Mouse (Mus musculus): Measurements from ENCODE around the gene Mc3r. TPM values are rescaled to one million over a fixed set of nuclear protein-coding genes. Genes with fewer than 3 reads are reported as not detected.

Mc3r gene
- total and polyA plus RNA-seq, 2 experiments from 2014 or later, result 0.53 to 0.86 TPM

DNA sequence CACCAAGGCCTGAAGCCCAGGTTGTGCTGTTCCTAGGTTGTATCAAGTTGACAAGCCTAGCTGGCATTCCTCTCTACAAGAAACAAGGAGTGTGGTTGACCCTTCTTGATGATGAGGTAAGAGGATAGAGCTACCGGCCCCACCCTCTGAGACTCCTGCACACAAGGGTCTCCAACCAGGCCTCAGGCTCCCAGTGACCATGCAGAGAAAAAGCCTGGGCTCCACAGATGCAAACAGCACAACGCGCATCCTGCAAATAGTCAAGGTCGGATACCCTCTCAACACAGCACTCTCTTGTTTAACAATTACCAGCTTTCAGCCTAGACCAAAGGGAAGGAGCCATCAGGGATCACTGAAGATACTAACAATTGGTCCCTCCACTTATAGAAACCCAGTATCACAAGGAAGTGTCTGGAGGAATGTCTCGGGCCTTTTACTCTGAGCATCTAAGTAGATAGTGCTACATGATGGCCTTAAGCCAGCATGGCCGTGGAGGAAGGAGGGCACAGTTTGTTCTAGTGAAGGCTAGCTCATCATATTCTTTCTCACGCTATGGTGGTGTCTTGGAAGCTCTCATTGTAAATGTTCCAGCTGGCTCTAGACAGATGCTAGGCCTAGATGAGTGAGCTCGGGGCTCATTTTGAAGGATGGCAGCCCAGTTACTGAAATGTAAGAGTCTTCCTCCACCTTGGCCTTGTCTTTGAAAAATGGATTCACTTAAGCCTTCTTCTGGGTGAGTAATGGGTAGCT is 24.7 kb upstream of the Mc3r start:
- Histone ChIP-seq H3K9me3 (ENCODE audit: low read length) (no peaks in the 10 kb centered on the region), H3K4me2 (ENCODE audit: low read depth) (no peak overlapping the region), H3K27me3 (ENCODE audit: insufficient read depth, low read length) (no peaks in the 10 kb centered on the region), H3K4me3 (ENCODE audit: low read depth, low read length) (no peak overlapping the region), H3K9ac (no peak overlapping the region), H3K4me1 (ENCODE audit: insufficient read depth) (no peaks in the 10 kb centered on the region), H3K27ac (ENCODE audit: low read depth, low read length) (no peak overlapping the region), H3K36me3 (ENCODE audit: insufficient read depth) (no peaks in the 10 kb centered on the region)
- ATAC-seq, result peak; percentile 8; the same call in 1 of the 2 replicates
- no peak for DNase-seq
- no peak for TF ChIP-seq CTCF (IDR thresholded peaks at IDR 0.05; ENCODE audit: low read depth)
- 86% methylated on average over 8 of the region's 8 CpGs for WGBS

DNA sequence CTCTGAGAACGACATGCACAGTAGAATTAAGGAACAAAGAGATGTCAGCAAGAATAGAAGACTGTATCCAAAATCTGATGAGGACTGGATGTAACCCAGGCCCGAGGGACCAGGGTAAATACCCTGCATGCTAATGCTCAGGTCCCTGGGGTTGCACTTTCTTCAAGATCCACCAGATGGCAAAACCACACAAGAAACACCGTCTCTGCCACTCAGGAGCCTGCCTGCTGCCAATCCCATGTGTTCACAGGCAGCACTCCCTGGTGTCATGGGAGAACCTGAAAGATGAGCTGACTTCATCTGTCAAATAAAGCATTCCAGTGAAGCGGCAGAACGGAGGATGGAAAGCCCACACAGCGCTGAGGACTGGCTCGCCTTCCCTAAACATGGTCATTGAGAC is 21.3 kb upstream of the Mc3r start:
- ATAC-seq, result peak; percentile 87
- Histone ChIP-seq H3K9ac (no peak overlapping the region), H3K36me3 (ENCODE audit: insufficient read depth) (no peaks in the 10 kb centered on the region), H3K4me2 (ENCODE audit: low read depth) (no peak overlapping the region), H3K27me3 (ENCODE audit: insufficient read depth, low read length) (no peaks in the 10 kb centered on the region), H3K4me3 (ENCODE audit: low read depth, low read length) (no peak overlapping the region), H3K9me3 (ENCODE audit: low read length) (no peaks in the 10 kb centered on the region), H3K4me1 (ENCODE audit: insufficient read depth) (no peaks in the 10 kb centered on the region), H3K27ac (ENCODE audit: low read depth, low read length) (no peak overlapping the region)
- 19% methylated on average over 7 of the region's 7 CpGs for whole genome bisulfite sequencing
- peak; percentile 94 for TF ChIP-seq CTCF (IDR thresholded peaks at IDR 0.05; ENCODE audit: low read depth)
- peak; percentile 86 for DNase-seq

DNA sequence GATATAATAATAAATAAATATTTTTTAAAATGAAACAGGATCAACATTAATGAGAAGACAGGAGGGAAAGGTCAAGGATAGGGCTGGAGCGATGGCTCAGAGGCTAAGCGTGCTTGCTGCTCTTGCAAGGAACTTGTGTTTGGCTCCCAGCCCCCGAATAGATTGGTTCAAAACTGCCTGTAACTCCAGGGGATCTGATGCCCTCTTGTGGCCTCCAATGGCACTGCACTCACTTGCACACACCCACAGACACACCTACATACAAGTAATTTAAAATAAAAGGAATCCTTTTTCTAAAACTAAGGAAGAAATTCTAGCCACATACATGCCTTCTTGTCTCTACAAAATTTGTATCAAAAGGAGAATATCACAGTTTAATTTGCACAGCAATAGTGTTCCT is 20.5 kb upstream of the Mc3r start:
- Histone ChIP-seq H3K4me3 (ENCODE audit: low read depth, low read length) (no peak overlapping the region), H3K36me3 (ENCODE audit: insufficient read depth) (no peaks in the 10 kb centered on the region), H3K4me1 (ENCODE audit: insufficient read depth) (no peaks in the 10 kb centered on the region), H3K27ac (ENCODE audit: low read depth, low read length) (no peak overlapping the region), H3K9ac (no peak overlapping the region), H3K9me3 (ENCODE audit: low read length) (no peaks in the 10 kb centered on the region), H3K4me2 (ENCODE audit: low read depth) (no peak overlapping the region), H3K27me3 (ENCODE audit: insufficient read depth, low read length) (no peaks in the 10 kb centered on the region)
- DNase-seq, result no peak
- 100% methylated on average over 3 of the region's 3 CpGs for WGBS
- ATAC-seq, result no peak
- peak; percentile 56 for TF ChIP-seq CTCF (IDR thresholded peaks at IDR 0.05; ENCODE audit: low read depth)

DNA sequence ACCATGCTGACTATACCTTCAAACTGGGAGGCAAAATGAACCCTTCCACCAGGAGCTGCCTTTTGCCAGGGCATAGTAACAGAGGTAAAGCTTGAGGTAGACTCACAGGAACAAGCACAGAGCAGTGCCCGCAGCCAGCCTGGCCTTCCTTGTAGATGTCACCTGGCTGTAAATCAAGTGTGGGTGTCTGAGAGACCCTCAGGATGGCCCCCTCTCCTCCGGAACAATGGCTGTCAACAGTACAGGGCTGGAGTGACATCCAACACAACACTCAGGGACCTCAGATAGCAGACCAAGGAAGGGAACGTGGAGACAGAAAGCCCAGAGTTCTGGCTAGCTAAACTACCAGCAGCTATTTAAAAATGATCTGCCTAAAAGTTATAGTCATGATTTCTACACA is 19.1 kb upstream of the Mc3r start:
- Histone ChIP-seq H3K4me2 (ENCODE audit: low read depth) (no peak overlapping the region), H3K36me3 (ENCODE audit: insufficient read depth) (no peaks in the 10 kb centered on the region), H3K4me3 (ENCODE audit: low read depth, low read length) (no peak overlapping the region), H3K27ac (ENCODE audit: low read depth, low read length) (no peak overlapping the region), H3K9me3 (ENCODE audit: low read length) (no peaks in the 10 kb centered on the region), H3K4me1 (ENCODE audit: insufficient read depth) (no peaks in the 10 kb centered on the region), H3K27me3 (ENCODE audit: insufficient read depth, low read length) (no peaks in the 10 kb centered on the region), H3K9ac (no peak overlapping the region)
- no peak for TF ChIP-seq CTCF (IDR thresholded peaks at IDR 0.05; ENCODE audit: low read depth)
- DNase-seq (no peak), ATAC-seq (no peak)
- 36% methylated on average over 3 of the region's 3 CpGs for WGBS

DNA sequence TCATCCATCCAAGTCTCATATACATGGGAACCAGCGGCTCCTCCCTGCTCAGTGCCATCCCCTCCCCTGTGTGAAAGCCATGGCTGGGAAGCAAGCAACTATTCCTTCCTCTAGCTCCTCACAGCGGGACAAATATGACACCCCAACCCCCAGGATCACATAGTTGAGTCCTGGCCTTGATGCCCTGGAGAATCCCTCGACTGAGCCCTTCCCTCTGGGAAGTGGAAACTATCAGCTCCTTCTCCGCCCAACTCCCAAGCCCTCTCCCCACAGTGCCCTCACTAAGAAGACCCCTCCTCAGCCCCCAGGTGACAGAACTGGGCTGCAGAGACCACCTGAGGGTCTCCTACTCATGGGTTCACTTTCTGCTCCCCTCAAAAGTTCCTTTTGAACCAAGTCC is 18.2 kb upstream of the Mc3r start:
- H3K9me3 ChIP-seq (ENCODE audit: low read length), result no peaks in the 10 kb centered on the region
- H3K4me2 ChIP-seq (ENCODE audit: low read depth), result no peak overlapping the region
- no peak overlapping the region for H3K4me3 ChIP-seq (ENCODE audit: low read depth, low read length)
- no peaks in the 10 kb centered on the region for H3K27me3 ChIP-seq (ENCODE audit: insufficient read depth, low read length)
- H3K4me1 ChIP-seq (ENCODE audit: insufficient read depth), result no peaks in the 10 kb centered on the region
- H3K36me3 ChIP-seq (ENCODE audit: insufficient read depth), result no peaks in the 10 kb centered on the region
- no peak for TF ChIP-seq CTCF (IDR thresholded peaks at IDR 0.05; ENCODE audit: low read depth)
- no peak overlapping the region for H3K27ac ChIP-seq (ENCODE audit: low read depth, low read length)
- DNase-seq (no peak), ATAC-seq (no peak)
- WGBS, result 67% methylated on average over 4 of the region's 4 CpGs
- H3K9ac ChIP-seq, result no peak overlapping the region

DNA sequence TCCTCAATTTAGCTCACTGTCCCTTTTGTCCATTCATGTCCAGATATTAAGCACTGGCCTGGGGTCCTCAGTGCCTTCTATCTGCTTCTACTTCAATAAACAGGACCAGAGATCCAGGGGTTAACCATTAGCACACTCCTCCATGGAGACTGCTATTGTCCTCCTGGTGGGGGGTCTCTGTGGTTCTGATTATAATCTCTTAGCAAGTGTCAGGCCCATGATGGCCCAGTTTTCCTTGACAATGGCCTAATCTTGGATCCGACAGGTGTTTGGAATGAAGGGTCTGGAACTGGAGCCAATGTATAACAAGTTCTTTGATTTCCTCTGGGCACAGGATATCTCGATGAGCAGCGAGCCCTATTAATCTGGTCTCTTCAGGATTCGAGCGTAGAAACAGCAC is 10.1 kb upstream of the Mc3r start:
- Histone ChIP-seq H3K4me1 (ENCODE audit: insufficient read depth) (no peaks in the 10 kb centered on the region), H3K9me3 (ENCODE audit: low read length) (no peaks in the 10 kb centered on the region), H3K27me3 (ENCODE audit: insufficient read depth, low read length) (no peaks in the 10 kb centered on the region; the same call in 1 of the 2 replicates), H3K36me3 (ENCODE audit: insufficient read depth) (no peaks in the 10 kb centered on the region), H3K4me3 (ENCODE audit: low read depth, low read length) (no peak overlapping the region), H3K9ac (no peak overlapping the region), H3K27ac (ENCODE audit: low read depth, low read length) (no peak overlapping the region), H3K4me2 (ENCODE audit: low read depth) (no peak overlapping the region)
- WGBS, result 30% methylated on average over 5 of the region's 5 CpGs
- ATAC-seq (no peak), DNase-seq (no peak)
- no peak for TF ChIP-seq CTCF (IDR thresholded peaks at IDR 0.05; ENCODE audit: low read depth)

DNA sequence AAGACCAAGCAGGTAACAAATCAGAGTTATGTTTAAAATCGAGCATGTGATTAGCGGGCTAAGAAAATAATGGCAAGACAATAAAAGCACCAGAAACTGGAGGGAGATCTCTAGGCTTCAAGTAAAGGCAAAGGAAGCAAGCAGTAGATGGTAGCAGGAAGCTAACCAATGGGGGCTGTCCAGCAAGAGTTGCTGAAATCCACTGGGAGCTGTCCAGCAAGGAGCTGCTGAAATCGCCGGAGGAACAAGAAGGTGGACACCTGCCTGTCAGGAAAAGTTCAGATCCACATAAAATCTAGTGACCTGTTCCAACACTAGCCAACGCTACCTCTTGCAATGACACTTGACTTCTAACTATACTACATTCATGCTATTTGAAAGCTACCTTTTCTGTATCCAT is 7.3 kb upstream of the Mc3r start:
- Histone ChIP-seq H3K27me3 (ENCODE audit: insufficient read depth, low read length) (no peaks in the 10 kb centered on the region; the same call in 1 of the 2 replicates), H3K9ac (no peak overlapping the region), H3K27ac (ENCODE audit: low read depth, low read length) (no peak overlapping the region), H3K36me3 (ENCODE audit: insufficient read depth) (no peaks in the 10 kb centered on the region), H3K4me3 (ENCODE audit: low read depth, low read length) (no peak overlapping the region), H3K4me2 (ENCODE audit: low read depth) (no peak overlapping the region), H3K4me1 (ENCODE audit: insufficient read depth) (no peaks in the 10 kb centered on the region), H3K9me3 (ENCODE audit: low read length) (no peaks in the 10 kb centered on the region)
- no peak for ATAC-seq
- TF ChIP-seq CTCF (IDR thresholded peaks at IDR 0.05; ENCODE audit: low read depth), result no peak
- 28% methylated on average over 5 of the region's 5 CpGs for WGBS
- DNase-seq, result no peak
